Mouse (Mus musculus): Measurements from ENCODE around the gene Traf7.

Gene Traf7

DNA sequence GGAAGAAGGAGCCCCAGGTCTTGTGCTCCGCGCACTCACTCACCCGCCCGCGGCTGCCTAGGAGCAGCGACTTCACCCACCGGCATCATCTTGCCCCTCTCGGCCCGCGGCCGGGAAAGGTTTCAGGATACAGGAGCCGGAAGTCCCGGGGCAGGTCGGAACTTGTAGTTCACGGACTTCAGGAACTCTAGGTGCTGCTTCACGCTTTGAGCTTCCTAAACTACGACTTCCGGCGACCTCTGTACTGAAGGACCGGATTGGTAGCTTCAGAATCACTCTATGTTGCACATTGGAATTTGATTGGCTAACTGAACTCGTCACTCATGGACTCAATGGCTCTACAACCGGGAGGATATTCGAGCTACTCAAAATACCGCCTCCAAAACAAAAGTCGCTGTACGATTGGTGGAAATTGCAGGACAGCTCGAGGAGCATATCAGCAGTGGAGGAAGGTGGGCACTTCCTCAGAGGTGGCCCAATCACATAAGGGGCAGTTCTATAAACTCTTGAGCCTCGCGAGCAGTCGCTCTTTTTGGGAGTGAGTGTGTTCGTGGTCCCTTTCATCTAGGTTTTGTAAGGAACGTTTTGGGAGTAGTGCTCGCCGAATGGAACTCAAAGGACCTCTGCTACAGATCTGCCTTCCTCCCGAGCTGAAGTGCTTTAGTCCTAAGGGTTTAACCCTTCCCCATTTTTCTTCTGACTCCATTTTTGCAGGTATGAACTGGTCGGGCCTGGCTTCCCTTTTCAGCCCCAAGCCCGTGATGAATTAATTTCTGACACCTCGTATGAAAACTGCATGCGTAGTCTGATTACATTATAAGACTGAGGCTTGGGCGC lies at the start of gene Traf7:
TSS of gene Traf7 (minus strand) at position 216 of the 837 bp plus-strand sequence.
- in situ Hi-C loops (cut with MboI, MseI) = no loop called here

DNA sequence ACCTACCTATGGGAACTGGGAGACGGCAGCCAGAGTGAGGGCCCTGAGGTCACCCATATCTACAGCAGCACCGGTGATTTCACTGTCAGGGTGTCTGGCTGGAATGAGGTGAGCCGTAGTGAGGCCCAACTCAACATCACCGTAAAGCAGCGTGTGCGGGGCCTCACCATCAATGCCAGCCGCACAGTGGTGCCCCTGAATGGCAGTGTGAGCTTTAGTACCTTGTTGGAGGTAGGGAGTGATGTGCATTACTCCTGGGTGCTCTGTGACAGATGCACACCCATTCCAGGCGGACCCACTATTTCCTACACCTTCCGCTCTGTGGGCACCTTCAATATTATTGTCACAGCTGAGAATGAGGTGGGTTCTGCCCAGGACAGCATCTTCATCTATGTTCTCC lies 46.1 kb upstream of the Traf7 start:
- in situ Hi-C loops (cut with MboI, MseI) = no loop called here

DNA sequence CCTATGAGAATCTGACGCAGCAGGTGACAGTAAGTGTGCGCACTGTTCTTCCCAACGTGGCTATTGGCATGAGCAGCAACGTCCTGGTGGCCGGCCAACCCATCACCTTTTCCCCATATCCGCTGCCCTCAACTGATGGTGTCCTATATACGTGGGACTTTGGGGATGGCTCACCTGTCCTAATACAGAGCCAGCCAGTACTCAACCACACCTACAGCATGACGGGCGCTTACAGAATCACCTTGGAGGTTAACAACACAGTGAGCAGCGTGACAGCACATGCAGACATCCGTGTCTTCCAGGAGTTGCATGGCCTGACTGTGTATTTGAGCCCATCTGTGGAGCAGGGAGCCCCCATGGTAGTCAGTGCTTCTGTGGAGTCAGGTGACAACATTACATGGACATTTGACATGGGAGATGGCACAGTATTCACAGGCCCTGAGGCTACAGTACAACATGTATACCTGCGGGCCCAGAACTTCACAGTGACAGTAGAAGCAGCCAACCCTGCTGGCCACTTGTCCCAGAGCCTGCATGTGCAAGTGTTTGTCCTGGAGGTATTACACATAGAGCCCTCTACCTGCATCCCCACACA lies 45.0 kb upstream of the Traf7 start:
- in situ Hi-C loops (cut with MboI, MseI) = no loop called here

DNA sequence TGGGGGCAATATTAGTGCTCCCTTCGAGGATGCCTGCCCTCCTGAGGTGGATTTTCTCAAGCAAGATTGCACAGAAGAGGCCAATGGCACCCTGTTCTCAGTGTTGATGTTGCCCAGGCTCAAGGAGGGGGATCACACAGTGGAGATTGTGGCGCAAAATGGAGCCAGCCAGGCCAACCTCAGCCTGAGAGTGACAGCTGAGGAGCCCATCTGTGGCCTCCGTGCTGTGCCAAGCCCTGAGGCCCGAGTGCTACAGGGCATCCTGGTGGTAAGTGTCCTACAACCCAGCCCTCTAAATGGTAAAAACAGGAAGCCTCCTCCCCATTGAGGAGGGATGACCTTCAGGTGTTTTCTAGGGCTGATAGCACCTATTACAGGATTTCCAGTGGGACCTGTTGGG lies 42.1 kb upstream of the Traf7 start:
- in situ Hi-C loops (cut with MboI, MseI) = no loop called here

DNA sequence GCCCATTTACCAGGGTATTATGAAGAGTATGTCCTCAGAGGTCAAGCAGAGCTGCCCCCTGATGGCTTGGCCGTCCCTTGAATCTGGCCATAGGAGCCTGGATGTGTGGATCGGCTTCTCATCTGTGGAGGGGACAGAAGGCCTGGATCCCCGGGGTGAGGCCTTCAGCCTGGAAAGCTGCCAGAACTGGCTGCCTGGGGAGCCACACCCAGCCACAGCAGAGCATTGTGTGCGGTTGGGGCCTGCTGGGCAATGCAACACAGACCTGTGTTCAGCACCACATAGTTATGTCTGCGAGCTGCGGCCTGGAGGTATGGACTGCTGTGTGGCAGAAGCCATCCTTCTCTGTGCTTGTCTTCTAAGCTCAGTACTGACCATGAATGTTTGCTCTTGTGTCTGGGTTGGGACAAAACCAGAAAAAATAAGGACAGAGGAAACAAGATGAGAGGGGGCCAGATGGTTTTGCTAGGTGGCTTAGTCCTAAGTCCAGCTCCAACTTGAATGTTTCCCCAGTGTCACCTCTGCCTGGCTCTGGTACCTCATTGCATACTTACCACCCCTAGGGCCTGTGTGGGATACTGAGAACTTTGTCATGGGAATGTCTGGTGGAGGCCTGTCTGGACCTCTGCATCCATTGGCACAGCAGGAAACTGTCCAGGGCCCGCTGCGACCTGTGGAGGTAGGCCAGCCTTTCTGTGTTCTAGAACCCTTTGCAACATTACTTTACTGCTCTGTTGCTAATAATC lies 39.5 kb upstream of the Traf7 start:
- in situ Hi-C loops (cut with MboI, MseI) = no loop called here

DNA sequence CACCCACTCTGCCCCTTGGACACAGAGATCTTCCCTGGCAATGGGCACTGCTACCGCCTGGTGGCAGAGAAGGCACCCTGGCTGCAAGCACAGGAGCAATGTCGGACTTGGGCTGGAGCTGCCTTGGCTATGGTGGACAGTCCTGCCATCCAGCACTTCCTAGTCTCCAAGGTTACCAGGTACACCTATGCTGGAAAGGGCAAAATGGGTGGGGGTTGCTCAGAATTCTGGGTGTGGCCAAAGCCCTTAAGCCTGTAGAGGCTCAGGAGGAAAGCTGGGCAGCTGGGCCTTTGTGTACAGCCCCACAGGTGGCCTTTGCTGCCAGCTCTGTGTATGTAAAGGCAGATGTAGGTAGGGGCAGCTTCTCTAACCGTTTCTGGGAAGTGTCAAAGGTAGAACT lies 38.1 kb upstream of the Traf7 start:
- in situ Hi-C loops (cut with MboI, MseI) = no loop called here

DNA sequence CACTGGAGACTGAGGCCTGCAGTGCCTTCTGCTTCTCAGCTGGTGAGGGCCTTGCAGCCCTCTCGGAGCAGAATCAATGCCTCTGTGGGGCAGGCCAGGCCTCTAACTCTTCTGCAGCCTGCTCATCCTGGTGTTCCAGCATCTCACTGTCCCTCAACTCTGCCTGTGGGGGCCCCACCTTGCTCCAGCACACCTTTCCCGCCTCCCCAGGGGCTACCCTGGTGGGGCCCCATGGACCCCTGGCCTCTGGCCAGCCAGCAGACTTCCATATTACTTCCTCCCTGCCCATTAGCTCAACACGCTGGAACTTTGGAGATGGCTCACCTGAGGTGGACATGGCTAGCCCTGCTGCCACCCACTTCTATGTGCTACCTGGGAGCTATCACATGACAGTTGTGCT lies 37.4 kb upstream of the Traf7 start:
- in situ Hi-C loops (cut with MboI, MseI) = no loop called here

DNA sequence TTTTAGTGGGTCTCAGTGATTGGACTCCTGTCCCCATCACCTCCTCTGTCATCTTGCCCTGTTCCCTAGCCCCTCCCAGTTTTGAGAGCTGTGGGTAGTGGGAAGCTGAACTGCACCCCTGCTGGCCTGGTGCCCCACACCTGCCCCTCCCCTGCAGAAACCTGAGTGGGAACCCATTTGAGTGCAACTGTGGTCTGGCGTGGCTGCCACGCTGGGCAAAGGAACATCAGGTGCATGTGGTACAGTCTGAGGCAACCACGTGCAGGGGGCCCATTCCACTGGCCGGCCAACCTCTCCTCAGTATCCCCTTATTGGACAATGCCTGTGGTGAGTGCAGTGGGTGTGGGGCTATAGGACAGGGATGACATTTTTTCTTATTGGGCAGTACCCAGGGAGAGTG lies 36.7 kb upstream of the Traf7 start:
- in situ Hi-C loops (cut with MboI, MseI) = no loop called here

DNA sequence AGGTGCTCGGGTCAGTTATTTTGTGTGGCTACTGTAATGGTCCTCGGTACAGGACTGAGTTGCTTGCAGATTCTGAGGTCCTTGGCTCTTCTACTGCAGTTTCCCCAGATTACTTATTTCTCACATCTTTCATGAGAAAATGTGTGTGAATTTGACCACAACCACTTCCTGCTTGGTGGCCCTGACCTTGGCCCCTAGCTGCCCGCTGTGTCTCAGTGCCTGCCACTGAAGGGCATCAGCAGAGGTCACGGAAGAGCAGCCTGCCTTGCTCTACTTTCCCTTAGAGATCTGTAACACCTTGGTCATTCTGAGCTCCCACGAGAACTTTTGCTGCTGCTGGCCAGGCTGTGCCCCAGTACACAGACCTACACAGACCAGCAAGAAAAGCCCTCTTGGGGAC lies 35.9 kb upstream of the Traf7 start:
- in situ Hi-C loops (cut with MboI, MseI) = no loop called here

DNA sequence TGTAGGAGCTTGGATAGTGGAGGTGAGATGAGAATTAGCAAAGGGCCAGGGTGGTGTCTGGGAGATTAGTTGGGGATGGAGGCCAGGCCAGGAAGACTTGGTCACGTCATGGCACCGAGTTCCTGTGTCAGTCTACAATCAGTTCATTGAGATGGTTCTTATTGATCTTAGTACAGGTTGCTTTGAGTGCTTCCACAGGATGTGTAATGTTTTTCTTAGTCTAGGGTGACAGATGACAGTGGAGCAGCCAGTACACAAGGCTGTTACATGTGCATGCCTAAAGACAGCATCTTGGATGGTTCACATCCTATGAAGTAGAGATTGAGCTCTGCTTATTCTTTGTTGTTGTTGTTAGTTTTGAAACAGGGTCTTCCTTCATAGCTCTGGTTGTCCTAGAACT lies 33.9 kb upstream of the Traf7 start:
- in situ Hi-C loops (cut with MboI, MseI) = no loop called here

DNA sequence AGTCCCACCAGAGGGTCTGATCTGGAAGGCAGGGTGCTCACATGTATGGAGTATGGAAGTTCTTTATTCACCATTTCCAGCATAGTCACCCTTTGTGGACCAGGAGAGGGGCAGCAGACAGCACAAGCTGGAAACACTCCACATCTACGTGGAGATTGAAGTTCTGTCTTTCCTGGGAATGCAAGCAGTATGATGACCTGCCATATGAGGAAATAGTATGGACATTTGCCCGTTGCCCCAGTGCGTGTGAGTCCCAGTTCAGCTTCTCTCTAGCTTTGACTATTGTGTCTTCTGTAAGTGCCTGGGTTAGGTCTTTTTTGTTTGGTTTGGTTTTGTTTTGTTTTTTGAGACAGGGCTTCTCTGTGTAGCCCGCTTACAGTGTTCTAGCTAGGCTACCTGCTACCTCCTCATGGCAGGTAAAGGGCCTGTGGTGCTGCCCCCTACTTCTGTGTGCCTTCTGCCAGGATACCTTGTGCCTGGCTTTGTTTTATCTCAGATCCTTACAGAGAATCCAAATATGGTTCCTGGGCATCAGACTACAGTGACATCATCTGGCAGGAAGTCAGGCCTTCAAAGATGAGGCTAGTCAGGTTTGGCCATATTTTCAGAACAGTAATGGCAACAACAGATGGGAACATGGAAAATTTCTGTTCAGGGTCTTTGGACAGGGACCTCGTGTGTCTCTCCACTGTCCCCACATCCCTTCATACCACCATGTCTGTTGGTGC lies 32.7 kb upstream of the Traf7 start:
- in situ Hi-C loops (cut with MboI, MseI) = no loop called here

DNA sequence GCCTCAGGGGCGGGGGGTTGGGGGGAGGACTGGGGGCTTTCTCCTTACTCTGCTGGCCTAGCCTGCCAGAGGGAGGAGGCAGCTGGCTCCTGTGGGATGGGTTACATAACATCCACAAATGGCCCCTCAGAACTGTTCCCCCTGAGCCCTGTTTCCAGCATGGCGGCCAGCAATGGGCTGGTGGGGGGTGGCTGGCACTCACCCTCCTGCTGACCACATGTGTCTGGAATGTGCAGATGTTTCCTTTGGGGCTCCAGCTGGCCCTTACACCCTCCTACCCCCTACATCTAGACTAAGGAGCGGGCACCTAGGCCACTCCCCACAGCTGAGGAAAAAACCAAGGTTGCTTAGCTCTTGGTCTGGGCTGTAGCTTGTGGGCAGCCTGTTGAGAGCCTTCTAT lies 31.4 kb upstream of the Traf7 start:
- in situ Hi-C loops (cut with MboI, MseI) = no loop called here

DNA sequence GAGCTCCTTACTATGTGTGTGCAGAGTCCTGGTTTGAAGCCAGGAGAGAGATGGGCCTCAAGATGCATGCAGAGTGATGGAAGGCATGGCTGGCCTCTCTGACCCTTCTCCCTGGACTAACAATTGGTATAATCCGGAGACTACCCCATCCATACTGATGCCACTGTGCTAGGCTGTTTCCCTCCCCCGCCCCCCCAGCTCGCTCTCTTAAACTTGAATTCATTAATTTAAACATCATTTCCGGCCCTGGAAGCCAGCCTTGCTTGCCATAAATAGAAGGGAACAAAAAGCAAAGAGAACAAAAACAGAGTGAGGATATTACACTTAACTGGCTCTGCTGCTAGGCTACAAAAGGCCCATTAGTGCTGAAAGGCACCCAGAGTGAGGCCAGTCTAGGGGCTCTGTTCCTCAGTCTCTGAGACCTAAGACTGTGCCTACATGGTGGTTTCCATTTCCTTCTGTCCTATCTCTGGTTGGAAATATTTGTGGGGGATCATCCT lies 30.9 kb upstream of the Traf7 start:
- in situ Hi-C loops (cut with MboI, MseI) = no loop called here

DNA sequence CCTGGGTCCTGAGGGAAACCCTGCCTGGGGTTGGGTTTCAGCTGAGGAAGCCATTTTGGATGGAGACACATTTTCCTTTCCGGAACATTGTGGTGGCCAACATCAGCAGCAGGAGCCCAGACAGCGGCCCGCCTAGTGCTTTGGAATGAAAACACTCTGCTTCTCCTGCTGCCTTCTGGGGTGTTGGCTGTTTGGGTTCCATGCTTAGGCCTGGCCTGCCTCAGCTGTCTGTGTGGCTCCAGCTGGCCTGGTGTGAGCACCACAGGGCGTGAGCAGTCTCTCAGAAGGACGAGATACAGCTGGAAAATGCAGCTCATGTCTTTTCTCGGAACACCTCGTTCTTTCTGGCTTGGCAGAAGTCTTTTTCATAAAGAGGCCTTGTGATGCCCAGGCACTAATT lies 29.4 kb upstream of the Traf7 start:
- in situ Hi-C loops (cut with MboI, MseI) = no loop called here

DNA sequence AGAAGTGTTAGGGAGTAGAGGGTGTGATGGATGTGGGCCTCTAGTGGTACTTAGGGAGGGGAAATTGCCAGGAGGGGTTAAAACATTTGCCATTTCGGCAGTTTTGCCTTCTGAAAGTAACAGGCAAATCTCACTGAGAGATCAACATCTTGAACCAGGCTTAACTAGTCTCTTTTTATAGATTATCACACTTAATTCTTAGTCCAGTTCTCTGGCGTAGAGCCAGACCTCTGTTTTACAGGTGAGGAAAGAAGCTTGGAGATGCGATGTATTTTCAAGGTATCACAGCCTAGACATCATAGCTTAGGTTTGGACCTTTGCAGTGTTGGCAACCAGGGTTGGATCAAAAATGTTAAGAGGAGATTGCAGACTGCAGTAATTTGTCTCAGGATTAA lies 23.3 kb upstream of the Traf7 start:
- in situ Hi-C loops (cut with MboI, MseI) = no loop called here

DNA sequence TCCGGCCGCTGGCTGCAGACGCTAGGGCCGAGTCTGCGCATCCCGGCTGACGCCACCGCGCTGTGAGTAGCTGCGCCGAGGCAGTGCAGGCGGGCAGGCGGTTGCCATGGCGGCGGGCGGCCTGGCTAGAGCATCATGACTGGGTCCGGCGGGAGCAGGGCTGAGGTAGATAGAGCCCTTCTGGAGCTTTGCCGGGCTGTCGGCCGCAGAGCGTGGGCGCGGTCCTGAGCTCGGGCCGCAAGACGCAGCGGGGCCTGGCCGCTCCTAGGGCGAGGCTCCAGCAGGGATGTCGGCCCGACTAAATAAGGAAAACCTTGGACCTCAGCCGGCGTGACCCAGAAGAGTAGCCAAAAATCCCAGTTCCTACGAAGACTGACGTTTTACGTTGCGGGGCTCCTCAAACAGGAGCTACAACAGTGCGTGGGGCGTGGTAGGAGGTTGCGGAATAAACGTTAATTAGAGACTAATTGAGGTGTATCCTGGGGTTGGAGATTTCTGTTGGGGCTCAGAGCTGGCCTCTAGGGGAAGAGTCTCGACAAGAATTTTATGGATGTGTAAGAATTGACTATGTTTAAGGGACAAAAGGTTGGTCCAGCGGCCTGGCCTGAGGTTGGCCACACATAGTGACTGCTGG lies 22.8 kb upstream of the Traf7 start:
- in situ Hi-C loops (cut with MboI, MseI) = no loop called here

DNA sequence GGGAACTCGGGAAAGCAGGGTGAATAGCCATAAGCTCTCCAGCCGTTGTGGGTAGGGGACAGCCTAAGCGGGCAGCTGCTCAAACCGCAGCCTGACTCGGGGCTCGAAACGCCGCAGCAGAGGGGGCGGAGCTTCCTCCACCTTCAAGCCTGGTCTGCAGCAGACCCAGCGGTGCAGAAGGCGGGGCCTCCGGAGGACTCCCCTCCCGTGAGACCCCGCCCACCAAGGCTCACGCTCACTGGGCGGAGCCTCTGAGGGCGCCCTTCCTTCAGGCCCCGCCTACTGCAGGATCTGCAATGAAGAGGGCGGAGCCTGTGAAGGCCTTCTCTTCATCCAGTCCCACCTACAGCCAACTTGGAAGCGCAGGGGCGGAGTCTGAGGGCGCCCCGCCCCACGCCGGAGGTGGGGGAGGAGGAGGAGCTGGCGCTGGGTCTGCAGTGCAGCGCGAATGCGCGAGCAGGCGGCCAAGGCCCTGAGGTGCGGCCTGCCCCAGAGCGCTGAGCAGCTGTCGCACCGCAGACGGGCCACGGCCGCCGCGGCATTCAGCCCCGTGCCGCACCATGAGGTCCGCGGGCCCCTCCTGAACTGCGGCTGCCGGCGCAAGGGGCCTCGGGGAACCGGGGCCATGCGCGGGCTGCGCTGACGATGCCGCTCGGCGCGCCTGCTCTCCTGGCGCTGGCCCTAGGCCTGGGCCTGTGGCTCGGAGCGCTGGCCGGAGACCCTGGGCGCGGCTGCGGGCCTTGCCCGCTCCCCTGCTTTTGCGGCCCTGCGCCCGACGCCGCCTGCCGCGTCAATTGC lies 22.1 kb upstream of the Traf7 start, which contains the start of gene Pkd1:
TSS of gene Pkd1 (plus strand) at position 217 of the 798 bp plus-strand sequence.
- in situ Hi-C loops (cut with MboI, MseI) = loop anchor here (10.0 kb wide), 1 partner anchor 675 kb away; no protein-coding TSS in a partner anchor

DNA sequence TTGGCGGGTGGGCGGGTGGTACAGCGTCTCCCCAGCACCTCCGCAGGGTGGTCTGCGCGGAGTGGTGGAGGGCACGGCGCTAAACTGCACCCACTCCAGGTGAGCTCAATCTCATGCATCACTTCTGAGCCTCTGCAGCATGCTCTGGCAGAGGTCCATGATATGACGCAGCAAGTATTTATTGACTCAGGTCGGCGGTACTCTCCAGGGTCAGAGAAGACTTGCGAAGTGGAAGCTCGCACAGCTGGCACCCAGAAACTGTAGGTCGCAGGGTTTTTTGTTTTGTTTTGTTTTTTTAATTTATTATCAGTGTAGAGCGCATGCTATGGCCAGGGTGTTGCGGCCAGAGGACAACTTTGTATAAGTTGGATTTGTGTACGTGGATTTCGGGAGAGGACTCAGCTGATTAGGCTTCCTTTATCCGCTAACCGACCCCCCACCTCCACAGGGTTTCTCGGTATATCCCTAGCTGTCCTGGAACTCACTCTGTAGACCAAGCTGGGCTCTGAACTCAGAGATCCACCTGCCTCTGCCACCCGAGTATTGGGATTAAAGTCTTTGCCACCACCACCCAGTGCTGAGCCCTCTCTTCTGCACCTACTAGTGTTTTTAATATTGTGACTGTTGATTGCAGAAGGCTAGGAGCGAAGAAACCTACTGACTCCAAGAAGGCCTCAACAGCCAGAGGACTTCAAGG lies 21.3 kb upstream of the Traf7 start:
- in situ Hi-C loops (cut with MboI, MseI) = loop anchor here (10.0 kb wide), 1 partner anchor 676 kb away; no protein-coding TSS in a partner anchor

DNA sequence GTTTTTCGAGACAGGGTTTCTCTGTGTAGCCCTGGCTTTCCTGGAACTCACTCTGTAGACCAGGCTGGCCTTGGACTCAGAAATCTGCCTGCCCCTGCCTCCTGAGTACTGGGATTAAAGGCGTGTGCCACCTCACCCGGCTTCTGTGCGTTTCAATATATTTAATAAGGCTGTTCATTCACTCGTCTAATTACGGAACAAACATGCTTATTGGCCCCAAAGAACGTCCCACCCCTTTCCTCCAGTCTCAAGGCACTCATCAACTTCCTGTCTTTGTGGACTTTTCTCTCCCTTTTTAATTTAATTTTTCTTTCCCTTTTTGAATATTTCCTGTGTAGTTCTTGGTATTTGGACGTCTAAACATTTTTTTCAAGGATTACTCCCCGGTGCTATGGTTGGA lies 20.7 kb upstream of the Traf7 start:
- in situ Hi-C loops (cut with MboI, MseI) = loop anchor here (10.0 kb wide), 1 partner anchor 676 kb away; no protein-coding TSS in a partner anchor

DNA sequence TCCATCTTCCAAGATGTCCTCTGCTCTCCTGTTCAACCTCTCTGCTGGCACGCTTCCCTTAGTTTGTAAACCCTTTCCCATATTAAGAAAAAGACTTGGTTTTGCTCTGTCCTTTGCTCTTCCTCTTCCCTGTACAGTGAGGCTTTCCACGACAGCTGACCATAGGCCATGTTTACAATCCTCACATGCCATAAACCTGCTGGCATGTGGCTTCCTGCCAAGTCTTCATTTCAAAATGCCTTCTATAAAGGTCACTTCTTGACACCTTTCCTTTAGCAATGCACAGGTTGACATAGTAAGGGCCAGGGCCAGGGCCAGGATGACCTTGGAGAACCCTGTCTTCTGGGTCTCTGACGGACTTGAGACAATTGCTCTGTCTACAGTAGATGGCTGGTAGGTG lies 18.5 kb upstream of the Traf7 start:
- in situ Hi-C loops (cut with MboI, MseI) = loop anchor here (10.0 kb wide), 1 partner anchor 679 kb away; no protein-coding TSS in a partner anchor

All from T-helper 1 cell (primary cell).